Mouse (Mus musculus): ENCODE data around the gene Gm13306. TPM values are rescaled to one million over a fixed set of nuclear protein-coding genes. Genes with fewer than 3 reads are reported as not detected.
"Not testable (repeated sequence)": the region's sequence is repeated elsewhere in the genome, so short reads cannot be mapped to it uniquely, and the experiment has no call there.

Gm13306 gene
- not detected in 2 replicates for polyA plus RNA-seq (2012; rRNA removed)

DNA sequence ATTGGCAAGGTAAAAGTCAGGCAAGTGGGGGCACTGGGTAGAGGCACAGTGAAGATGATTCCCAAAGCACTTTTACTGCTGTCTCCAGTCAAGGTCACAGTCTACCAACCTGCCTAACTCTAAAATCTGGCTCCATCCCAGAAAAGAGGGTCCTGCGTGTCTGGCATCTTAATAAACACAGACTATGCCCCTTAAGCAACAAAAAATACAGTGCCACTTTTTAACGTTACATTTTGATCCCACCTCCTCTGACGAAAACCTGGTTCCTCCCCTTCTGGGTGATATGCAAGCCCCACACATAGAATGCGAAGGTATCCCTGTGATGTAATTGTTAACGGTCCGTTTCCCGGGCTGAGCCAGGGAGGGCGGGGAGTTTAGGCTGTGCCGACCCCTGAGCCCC lies at the start of gene Gm13306:
Gene Gm13306, plus strand, starts transcription at position 301 of the 400 bp plus-strand sequence.
- DNase-seq (ENCODE audit: low read depth, low spot score), result not testable (repeated sequence)
- WGBS, result no CpG with 5 or more reads among the region's 9 CpGs

DNA sequence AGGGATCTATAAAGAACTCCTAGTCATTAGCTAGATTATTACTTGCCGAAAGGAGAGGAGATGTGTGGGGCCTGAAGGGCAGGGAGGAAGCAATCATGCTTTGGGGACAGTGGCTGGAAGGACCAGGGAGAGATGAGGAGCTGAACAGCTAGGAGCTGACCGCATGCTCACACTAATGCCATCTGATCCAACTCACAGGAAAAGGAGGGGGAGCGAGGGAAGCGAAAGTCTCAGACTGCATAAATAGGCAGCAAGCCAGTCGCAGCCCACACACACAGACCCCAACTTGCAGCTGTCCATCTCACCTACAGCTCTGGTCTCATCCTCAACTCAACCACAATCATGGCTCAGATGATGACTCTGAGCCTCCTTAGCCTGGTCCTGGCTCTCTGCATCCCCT lies 38.7 kb upstream of the Gm13306 start, which contains the start of gene Gm13304:
Gene Gm13304, plus strand, starts transcription at position 301 of the 400 bp plus-strand sequence.
- WGBS, result no CpG with 5 or more reads among the region's 5 CpGs
- DNase-seq (ENCODE audit: low read depth, low spot score), result not testable (repeated sequence)

DNA sequence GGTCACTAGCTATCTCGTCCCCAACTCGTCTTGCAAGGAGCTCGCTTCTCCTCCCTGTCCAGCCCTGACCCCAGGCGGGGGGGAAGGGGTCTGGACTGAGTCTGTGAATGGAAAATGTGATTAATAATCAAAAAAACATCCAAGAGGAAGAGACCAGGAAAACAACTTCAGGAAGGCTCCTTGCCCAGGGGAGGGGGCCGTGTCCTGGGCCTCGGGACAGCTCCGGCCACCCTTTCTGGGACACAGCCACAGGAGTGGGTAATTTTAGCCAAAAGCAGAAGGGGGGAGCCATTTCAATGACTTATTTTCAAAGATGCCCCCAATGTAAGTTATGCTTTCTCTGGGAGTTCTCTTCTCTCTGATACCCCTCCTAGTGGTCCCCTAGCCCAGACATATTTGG lies 15.3 kb downstream of the Gm13306 start, which contains the start of gene Gm13305:
Gene Gm13305, minus strand, starts transcription at position 101 of the 400 bp plus-strand sequence.
- DNase-seq (ENCODE audit: low read depth, low spot score), result not testable (repeated sequence)
- WGBS, result no CpG with 5 or more reads among the region's 7 CpGs

DNA sequence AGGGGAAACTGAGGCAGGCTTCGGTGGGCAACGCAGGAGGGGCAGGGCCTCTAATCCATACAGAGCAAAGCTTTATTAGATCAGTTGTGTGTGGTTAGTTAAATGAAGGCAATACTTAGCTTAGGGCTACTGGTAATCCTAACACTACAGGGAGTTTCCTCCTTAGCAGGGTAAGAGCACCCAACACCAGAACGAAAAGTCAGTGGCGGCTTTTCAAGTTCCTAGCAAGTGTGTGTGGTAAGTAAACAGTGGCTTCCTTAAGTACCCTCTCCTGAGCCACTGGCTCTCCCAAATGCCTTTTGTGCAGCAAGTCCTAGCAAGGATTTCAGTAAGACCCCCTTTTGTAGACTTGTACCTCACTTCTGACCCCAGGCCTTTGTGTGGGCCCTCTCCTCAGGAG lies 25.0 kb downstream of the Gm13306 start:
- not testable (repeated sequence) for DNase-seq (ENCODE audit: low read depth, low spot score)
- WGBS, result no CpG with 5 or more reads among the region's 4 CpGs

DNA sequence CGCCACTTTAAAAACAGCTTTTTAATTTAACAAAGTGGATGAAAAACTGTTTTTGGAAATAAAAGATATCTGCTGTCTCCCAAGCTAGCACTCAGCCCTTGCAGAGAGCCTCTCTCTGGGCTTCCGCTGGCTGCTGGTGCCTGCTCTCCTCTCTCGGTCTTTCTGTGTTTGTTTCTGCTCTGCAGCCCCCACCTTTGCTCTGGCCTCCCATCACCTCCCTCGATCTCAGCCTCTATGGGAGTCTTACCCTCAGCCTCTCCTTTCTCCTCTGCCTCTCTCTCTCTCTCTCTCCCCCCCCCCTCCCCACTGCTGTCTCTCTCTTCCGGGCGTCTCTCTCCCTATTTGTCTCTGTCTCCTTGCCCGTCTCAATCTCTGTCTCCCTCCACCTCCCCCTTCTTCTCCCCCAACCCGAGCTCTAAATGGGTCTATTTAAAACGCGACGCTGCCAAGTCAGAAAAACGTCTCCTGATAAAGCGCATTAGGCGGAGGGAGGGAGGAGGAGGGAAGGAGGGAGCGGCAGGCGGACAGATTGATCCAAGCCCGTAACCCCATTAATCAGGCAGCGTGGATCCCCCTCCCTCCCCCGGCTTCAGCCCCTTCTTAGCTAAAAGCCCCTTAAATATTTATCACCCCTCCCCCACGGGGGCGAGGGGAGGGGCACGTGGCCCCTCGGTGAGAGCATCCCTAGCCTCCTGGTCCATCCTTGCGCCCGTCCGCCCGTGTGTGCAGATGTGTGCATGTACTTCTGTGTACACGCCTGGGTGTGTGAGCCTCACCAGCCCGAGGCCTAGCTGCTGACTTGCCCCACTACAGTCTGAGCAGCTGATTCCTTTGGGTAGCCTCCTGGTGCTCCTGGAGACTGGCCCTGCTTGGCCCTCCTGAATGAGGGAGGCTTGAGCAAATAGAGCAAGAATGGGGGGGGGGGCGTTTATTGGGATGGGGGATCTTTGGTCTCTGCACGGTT lies 30.3 kb downstream of the Gm13306 start:
- not testable (repeated sequence) for DNase-seq (ENCODE audit: low read depth, low spot score)
- no CpG with 5 or more reads among the region's 31 CpGs for WGBS

DNA sequence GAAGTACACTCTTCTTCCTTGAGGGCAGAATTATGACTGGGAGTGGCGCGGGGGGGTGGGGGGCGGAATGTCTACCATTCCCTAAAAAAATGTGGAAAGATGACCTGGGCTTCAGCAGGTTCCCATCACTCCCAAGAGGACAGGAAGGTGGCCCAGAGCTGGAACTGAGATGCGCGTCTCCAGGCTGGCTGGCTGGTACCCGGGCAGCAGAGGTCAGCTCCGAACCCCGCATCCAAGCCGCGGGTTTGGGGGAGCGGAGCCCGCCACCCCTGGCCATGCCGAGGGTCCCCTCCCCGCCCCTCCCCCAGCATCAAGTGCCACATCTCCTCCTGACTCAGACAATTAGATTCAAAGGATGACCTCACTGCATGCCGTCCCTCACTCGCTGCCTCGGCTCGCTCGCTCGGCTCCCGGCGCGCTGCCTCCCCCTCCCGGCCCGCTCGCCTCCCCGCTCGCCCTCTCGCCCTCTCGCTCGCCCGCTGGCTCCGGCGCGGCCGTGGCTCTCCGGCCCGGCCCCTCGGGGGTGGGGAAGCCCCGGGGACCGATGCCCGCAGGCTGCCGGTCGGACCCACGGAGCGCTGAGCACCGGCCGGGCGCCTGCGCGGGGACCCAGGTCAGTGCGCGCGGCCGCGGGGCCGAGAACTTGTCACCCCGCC lies 31.2 kb downstream of the Gm13306 start:
- no CpG with 5 or more reads among the region's 58 CpGs for WGBS
- not testable (repeated sequence) for DNase-seq (ENCODE audit: low read depth, low spot score)

DNA sequence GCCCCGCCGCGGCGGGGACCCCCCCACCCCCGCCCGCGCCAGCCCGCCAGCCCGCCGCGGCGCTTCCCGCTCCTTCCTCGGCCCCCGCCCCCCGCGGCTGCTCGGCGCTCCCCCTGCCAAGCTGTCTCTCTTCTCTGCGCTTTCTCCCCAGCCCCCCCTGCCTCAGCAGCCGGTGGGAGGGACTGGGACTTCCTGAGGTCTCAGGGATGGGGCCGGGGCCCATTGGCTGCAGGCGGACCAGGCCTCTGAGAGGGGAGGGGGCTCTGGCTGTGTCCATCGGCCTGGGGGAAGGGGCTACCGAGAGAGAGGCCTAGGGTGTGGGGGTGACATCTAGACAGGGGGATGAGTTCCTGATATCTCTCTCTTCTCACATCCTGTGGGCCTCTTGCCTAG lies 31.7 kb downstream of the Gm13306 start:
- WGBS, result no CpG with 5 or more reads among the region's 25 CpGs
- DNase-seq (ENCODE audit: low read depth, low spot score), result not testable (repeated sequence)

Other genes with a start within 250 kb of the Gm13306 start
- 2.0 TPM in 1 of 2 replicates, not detected in the other for gene Gm21541, start 249.8 kb upstream of the Gm13306 start, polyA plus RNA-seq (2012; rRNA removed)
- 0.22 and 0.26 TPM in 2 replicates for gene Gm20878, start 211.9 kb upstream of the Gm13306 start, polyA plus RNA-seq (2012; rRNA removed)
- not detected in 2 replicates for gene Fam205a4, start 187.4 kb upstream of the Gm13306 start, polyA plus RNA-seq (2012; rRNA removed)
- not detected in 2 replicates for gene Gm21093, start 118.7 kb upstream of the Gm13306 start, polyA plus RNA-seq (2012; rRNA removed)
- gene Gm3893, start 62.2 kb upstream of the Gm13306 start, polyA plus RNA-seq (2012; rRNA removed), result not detected in 2 replicates
- not detected in 2 replicates for gene Gm13304, start 38.6 kb upstream of the Gm13306 start, polyA plus RNA-seq (2012; rRNA removed)
- not detected in 2 replicates for gene Gm13305, start 15.2 kb downstream of the Gm13306 start, polyA plus RNA-seq (2012; rRNA removed)
- not detected in 2 replicates for gene Gm10600, start 87.2 kb downstream of the Gm13306 start, polyA plus RNA-seq (2012; rRNA removed)
- gene Ccl21b, start 102.3 kb downstream of the Gm13306 start, polyA plus RNA-seq (2012; rRNA removed), result 0.51 TPM in 1 of 2 replicates, not detected in the other
- gene Gm21953, start 140.8 kb downstream of the Gm13306 start, polyA plus RNA-seq (2012; rRNA removed), result not detected in 2 replicates
- gene Fam205a3, start 164.9 kb downstream of the Gm13306 start, polyA plus RNA-seq (2012; rRNA removed), result 0.05 TPM in 2 replicates

Data from large intestine, adult 2 months (tissue).